In the genomic region with DNA sequence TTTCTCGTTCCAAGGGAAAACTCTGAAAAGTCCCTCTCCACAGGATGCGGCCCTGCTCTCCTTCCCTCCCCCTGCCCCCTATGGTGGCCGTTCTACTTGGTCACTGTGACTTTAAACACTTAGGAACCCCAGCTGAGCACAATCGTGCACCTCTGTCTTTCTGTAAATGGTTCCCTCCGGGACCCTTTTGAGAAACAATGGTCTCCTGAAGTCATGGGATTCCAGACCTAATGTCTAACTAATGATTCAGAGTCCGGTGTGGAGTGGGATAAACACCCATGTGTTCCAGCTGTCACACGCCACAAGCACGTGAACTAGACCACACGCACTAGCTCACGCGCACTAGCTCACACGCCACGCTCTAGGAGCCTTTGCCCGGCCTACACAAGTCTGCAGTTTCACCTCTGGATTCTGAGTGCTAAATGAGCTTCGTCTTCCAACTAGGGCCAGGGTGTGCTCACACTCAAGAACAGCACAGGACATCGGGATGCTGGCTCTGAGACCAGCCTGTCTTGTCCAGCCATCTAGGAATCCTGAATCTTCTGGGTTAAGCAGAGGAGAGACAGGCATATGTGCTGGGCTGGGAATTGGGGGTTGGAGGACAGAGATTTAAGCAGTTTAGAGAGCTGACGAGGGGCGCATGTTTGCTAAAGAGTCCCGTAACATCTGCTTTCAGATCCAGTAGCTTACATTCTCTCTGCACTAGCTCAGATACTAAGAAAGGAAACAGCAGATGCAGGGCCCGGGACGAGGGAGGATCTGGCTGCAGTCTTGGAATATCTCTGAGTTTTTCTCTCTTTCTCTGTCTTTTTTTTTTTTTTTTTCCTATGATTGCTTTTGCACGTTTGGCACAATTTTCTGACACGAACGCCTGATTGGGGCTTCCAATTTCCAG, we compare ENCODE assay signal across 9 mouse cellular contexts.
DNase-seq lines count a peak whose midpoint lies in the region; ATAC-seq and TF ChIP-seq lines count a peak whose summit lies in the region.
"Had no signal": no experiment of that assay in that cellular context is flagged by ENCODE, and none has a peak within 500 bp of the region (broad histone marks: within the 10 kb centered on the region; RNA-seq: fewer than 3 reads in every experiment).

No protein-coding gene starts in this region.

- TF ChIP-seq EP300 in heart, adult 2 months (IDR thresholded peaks at IDR 0.05; ENCODE audit: insufficient read depth, low read depth, low read length) = no peak

- TF ChIP-seq CTCF in heart, adult 2 months (IDR thresholded peaks at IDR 0.05) = no peak

- H3K27me3 ChIP-seq in kidney, embryonic 14.5 days (ENCODE audit: control insufficient read depth, insufficient read depth, low read length) = no peaks in the 10 kb centered on the region
- no peaks in the 10 kb centered on the region for H3K27me3 ChIP-seq in heart, adult 2 months (ENCODE audit: control insufficient read depth, insufficient read depth, low read length)

- no peak for TF ChIP-seq POLR2A in heart, adult 2 months (IDR thresholded peaks at IDR 0.05; ENCODE audit: insufficient read depth, low read depth, low read length)

- no peak for DNase-seq in kidney, postnatal 36 days
- DNase-seq in ZHBTc4 (ENCODE audit: low read depth, low spot score) = peak; percentile 69
- DNase-seq in heart, adult 2 months = peak; percentile 51 to 59
- DNase-seq in left cerebral cortex, postnatal 25 days (ENCODE audit: low spot score in 2 of 2) = peak; percentile 55 to 91
- peak; percentile 62 to 76 for DNase-seq in right cerebral cortex, postnatal 10 days (ENCODE audit: low spot score in 2 of 2)
- DNase-seq in thymus, adult 18-20 months = no peak

- H3K4me2 ChIP-seq in kidney, embryonic 14.5 days (replicated peaks; ENCODE audit: low read depth, low read length) = no peak overlapping the region

- H3K9me3 ChIP-seq in kidney, embryonic 14.5 days (ENCODE audit: control insufficient read depth, low read length) = no peaks in the 10 kb centered on the region

- no peak overlapping the region for H3K9ac ChIP-seq in kidney, embryonic 14.5 days (ENCODE audit: low read depth, low read length)
- peak overlapping the region; percentile 9 for H3K9ac ChIP-seq in heart, adult 2 months (ENCODE audit: low read depth, low read length)

- no peak overlapping the region for H3K4me3 ChIP-seq in kidney, embryonic 14.5 days (ENCODE audit: low read length)
- no peak overlapping the region for H3K4me3 ChIP-seq in heart, adult 2 months
- H3K4me3 ChIP-seq: erythroblast, embryonic 14.5 days had no signal

- intact Hi-C loops in heart, adult 2 months (cut with DNase I) = no loop called here
- intact Hi-C loops in left cerebral cortex, postnatal 25 days (cut with DNase I) = loop anchor here (2.0 kb wide), 1 partner anchor 53 kb away; no protein-coding TSS in a partner anchor

- H3K36me3 ChIP-seq in kidney, embryonic 14.5 days (ENCODE audit: control insufficient read depth, insufficient read depth, low read length) = no peaks in the 10 kb centered on the region
- no peaks in the 10 kb centered on the region for H3K36me3 ChIP-seq in heart, adult 2 months (ENCODE audit: control insufficient read depth, insufficient read depth, low read length)

- H3K79me2 ChIP-seq in heart, adult 2 months (replicated peaks; ENCODE audit: control insufficient read depth, insufficient read depth, low read length) = peaks cover 2% of the 10 kb centered on the region

- H3K27ac ChIP-seq in kidney, embryonic 14.5 days (ENCODE audit: low read depth, low read length) = peak overlapping the region; percentile 45; the same call in 1 of the 2 replicates
- peak overlapping the region; percentile 66 for H3K27ac ChIP-seq in heart, adult 2 months

- ATAC-seq in kidney, embryonic 14.5 days (ENCODE audit: low FRiP score, low TSS enrichment) = no peak
- no peak for ATAC-seq in activated CD4-positive, CD25-positive, alpha-beta regulatory T cell, adult 4 months

- 77% methylated on average over 24 of the region's 24 CpGs for WGBS in kidney, embryonic 14.5 days
- 46% methylated on average over 24 of the region's 24 CpGs for WGBS in heart, adult 2 months

- H3K4me1 ChIP-seq in kidney, embryonic 14.5 days (ENCODE audit: control insufficient read depth, insufficient read depth, low read length) = no peaks in the 10 kb centered on the region
- H3K4me1 ChIP-seq in heart, adult 2 months (ENCODE audit: control insufficient read depth, insufficient read depth, low read length) = peaks cover 18% of the 10 kb centered on the region

Comparison
In these comparisons a context has a peak if more than half of its experiments do, and no peak if none do; other contexts are left out.
1. DNase-seq: peak in ZHBTc4 (single experiment), heart, adult 2 months (2 of 2), left cerebral cortex, postnatal 25 days (2 of 2) and right cerebral cortex, postnatal 10 days (2 of 2); none in kidney, postnatal 36 days (0 of 2) and thymus, adult 18-20 months (0 of 2).